Mouse (Mus musculus) midbrain, embryonic 16.5 days (tissue): ENCODE data around the gene Actrt2. TPM values are rescaled to one million over a fixed set of nuclear protein-coding genes. Genes with fewer than 3 reads are reported as not detected.

Source experiments
- ATAC-seq: fragments of 200-750 bp; cut with Nextera tagmentation; 2 replicates; pipeline ENCODE4 v1.8.0; 2017; ENCODE audit warnings: moderate TSS enrichment
- H3K27ac ChIP-seq: fragments of 300-500 bp; sonication (generic); 2 replicates; pipeline ENCODE4 v1.5.1; 2014; ENCODE audit warnings: mild to moderate bottlenecking, low read length, mixed read lengths
- H3K27me3 ChIP-seq: fragments of 300-500 bp; sonication (generic); 2 replicates; pipeline ENCODE4 v1.6.1; 2014; ENCODE audit warnings: low read depth, low read length, mixed read lengths; ENCODE audit not compliant: control insufficient read depth, insufficient read depth
- H3K36me3 ChIP-seq: fragments of 300-500 bp; sonication (generic); 2 replicates; pipeline ENCODE4 v1.6.1; 2014; ENCODE audit warnings: mild to moderate bottlenecking, low read length, moderate library complexity, mixed read lengths; ENCODE audit not compliant: control insufficient read depth, insufficient read depth
- H3K4me1 ChIP-seq: fragments of 300-500 bp; sonication (generic); 2 replicates; pipeline ENCODE4 v1.6.1; 2014; ENCODE audit warnings: mild to moderate bottlenecking, low read length, mixed read lengths; ENCODE audit not compliant: control insufficient read depth, insufficient read depth
- H3K4me2 ChIP-seq: fragments of 300-500 bp; sonication (generic); 2 replicates; pipeline ENCODE4 v1.6.1; 2014; ENCODE audit warnings: mild to moderate bottlenecking, low read length, mixed read lengths
- H3K4me3 ChIP-seq: fragments of 300-500 bp; sonication (generic); 2 replicates; pipeline ENCODE4 v1.5.1; 2014; ENCODE audit warnings: low read depth, mild to moderate bottlenecking, low read length, moderate library complexity, mixed read lengths
- H3K9ac ChIP-seq: fragments of 300-500 bp; sonication (generic); 2 replicates; pipeline ENCODE4 v1.6.1; 2014; ENCODE audit warnings: low read depth, low read length, mixed read lengths
- H3K9me3 ChIP-seq: fragments of 300-500 bp; sonication (generic); replicated peaks from 2 replicates; pipeline ENCODE4 v1.6.1; 2014; ENCODE audit warnings: mild to moderate bottlenecking, low read length, mixed read lengths; ENCODE audit not compliant: control insufficient read depth, poor library complexity, severe bottlenecking
- WGBS: fragments of 180-500 bp; shearing (Covaris S2); extraction: QIAGEN DNeasy Blood & Tissue Kit; methylation state at CpG from one replicate; pipeline ENCODE4 v1.1.7; 2014; 5-methylcytosine and 5-hydroxymethylcytosine counted together
- polyA plus RNA-seq: library from polyadenylated mRNA; unstranded; fragments of >200 nt; fragmentation: Nextera tagmentation; extraction: Ambion mirVana; gene quantifications from 2 replicates; pipeline ENCODE4 v1.2.1, GENCODE M21; 2015

Actrt2 gene
- polyA plus RNA-seq, result not detected in 2 replicates

GRCm38 (mm10) chr4:154667767-154668166, at the start of gene Actrt2:
Actrt2 (minus strand) TSS chr4:154667867.
- Histone ChIP-seq H3K9me3 (no peaks in the 10 kb centered on the region), H3K27ac (no peak within 1 kb of the TSS), H3K9ac (no peak within 1 kb of the TSS), H3K4me1 (no peaks in the 10 kb centered on the region), H3K27me3 (no peaks in the 10 kb centered on the region), H3K4me3 (no peak within 1 kb of the TSS), H3K36me3 (no peaks in the 10 kb centered on the region), H3K4me2 (no peak within 1 kb of the TSS)
- ATAC-seq, result no peak
- WGBS, result 74% methylated on average over 2 of the region's 2 CpGs

- Histone ChIP-seq H3K27ac (no peak overlapping the region), H3K36me3 (no peaks in the 10 kb centered on the region), H3K27me3 (no peaks in the 10 kb centered on the region), H3K4me3 (no peak overlapping the region), H3K9ac (no peak overlapping the region), H3K4me1 (no peaks in the 10 kb centered on the region), H3K9me3 (no peaks in the 10 kb centered on the region), H3K4me2 (no peak overlapping the region)
- ATAC-seq, result no peak
- WGBS, result 81% methylated on average over 21 of the region's 21 CpGs
Measured at GRCm38 (mm10) chr4:154709391-154710107, 41.9 kb upstream of the Actrt2 start.

GRCm38 (mm10) chr4:154708811-154709210, 41.1 kb upstream of the Actrt2 start:
- H3K36me3 ChIP-seq, result no peaks in the 10 kb centered on the region

DNA sequence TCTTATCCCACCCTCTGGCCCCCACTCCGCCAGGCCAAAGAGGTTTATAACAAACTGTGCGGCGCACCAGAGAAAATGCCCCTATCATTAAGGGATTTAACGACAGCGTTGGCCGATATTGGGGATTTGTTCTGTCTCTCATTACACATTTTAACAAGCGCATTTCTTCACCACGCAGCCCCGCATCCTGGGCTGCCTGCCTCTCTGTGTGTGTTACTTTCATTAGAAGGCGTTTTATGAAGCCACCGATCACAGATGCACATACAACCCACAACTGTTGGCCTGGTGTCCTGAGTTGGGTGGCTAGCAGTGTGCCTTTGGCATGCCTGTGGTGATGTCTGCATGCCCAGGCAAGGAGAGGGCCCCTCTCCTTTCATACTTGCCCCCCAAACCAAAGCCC, 40.6 kb upstream of the Actrt2 start:
- no peaks in the 10 kb centered on the region for H3K9me3 ChIP-seq
- H3K27ac ChIP-seq, result no peak overlapping the region
- H3K4me3 ChIP-seq, result no peak overlapping the region
- no peaks in the 10 kb centered on the region for H3K27me3 ChIP-seq
- no peak overlapping the region for H3K4me2 ChIP-seq
- WGBS, result 71% methylated on average over 11 of the region's 11 CpGs
- no peak for ATAC-seq
- no peaks in the 10 kb centered on the region for H3K4me1 ChIP-seq
- no peaks in the 10 kb centered on the region for H3K36me3 ChIP-seq
- no peak overlapping the region for H3K9ac ChIP-seq

More at GRCm38 (mm10) chr4:154708811-154709210, 41.1 kb upstream of the Actrt2 start:
- H3K9me3 ChIP-seq, result no peaks in the 10 kb centered on the region
- no peak overlapping the region for H3K27ac ChIP-seq
- H3K4me3 ChIP-seq, result no peak overlapping the region
- H3K4me1 ChIP-seq, result no peaks in the 10 kb centered on the region
- H3K9ac ChIP-seq, result no peak overlapping the region
- WGBS, result 75% methylated on average over 2 of the region's 2 CpGs
- ATAC-seq, result no peak
- H3K27me3 ChIP-seq, result no peaks in the 10 kb centered on the region
- H3K4me2 ChIP-seq, result no peak overlapping the region

DNA sequence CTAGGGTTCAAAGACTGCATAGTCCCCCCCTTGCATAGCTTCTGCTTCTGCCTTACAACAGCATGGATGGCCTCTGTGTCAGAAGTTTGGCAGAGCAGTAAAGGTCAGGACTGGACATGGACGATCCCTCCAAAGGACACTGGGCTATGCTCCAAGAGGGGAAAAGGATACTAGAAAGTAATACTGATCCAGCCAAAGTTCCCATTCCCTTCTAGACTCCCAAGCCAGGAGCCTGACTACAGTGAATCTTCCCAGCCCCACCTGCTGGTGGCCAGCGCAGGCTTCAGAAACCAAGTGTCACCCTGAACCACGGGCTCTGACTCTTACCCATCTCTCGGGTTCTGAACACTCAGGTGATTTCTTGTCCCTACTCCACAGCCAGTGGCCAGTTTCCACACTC, 39.9 kb upstream of the Actrt2 start:
- Histone ChIP-seq H3K9me3 (no peaks in the 10 kb centered on the region), H3K36me3 (no peaks in the 10 kb centered on the region), H3K4me1 (no peaks in the 10 kb centered on the region), H3K27me3 (no peaks in the 10 kb centered on the region; the same call in 1 of the 2 replicates), H3K9ac (no peak overlapping the region), H3K27ac (no peak overlapping the region), H3K4me3 (no peak overlapping the region), H3K4me2 (no peak overlapping the region)
- 82% methylated on average over 4 of the region's 4 CpGs for WGBS
- ATAC-seq, result no peak

DNA sequence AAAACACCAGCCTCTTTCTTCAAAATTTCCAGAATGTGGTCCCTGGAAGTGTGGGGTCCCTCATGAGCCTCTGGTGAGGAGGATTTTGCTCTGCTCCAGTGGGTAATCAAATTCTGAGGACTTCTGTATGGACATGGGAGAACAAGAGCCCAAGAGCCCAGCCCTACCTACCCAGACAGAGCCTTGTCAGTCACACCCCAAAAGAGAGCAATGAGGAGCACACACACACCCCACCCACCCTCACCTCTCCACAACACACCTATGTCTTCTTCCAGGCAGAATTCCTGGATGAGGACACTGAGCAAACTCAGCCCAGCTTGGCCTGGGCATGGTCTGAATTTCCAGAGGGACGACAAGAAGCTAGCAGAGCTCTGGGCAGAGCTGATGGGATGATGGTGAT, 38.8 kb upstream of the Actrt2 start:
- Histone ChIP-seq H3K4me3 (no peak overlapping the region), H3K4me2 (no peak overlapping the region), H3K27ac (no peak overlapping the region), H3K9me3 (no peaks in the 10 kb centered on the region), H3K4me1 (no peaks in the 10 kb centered on the region), H3K9ac (no peak overlapping the region), H3K36me3 (no peaks in the 10 kb centered on the region), H3K27me3 (no peaks in the 10 kb centered on the region; the same call in 1 of the 2 replicates)
- WGBS, result 65% methylated on average over 1 of the region's 1 CpGs
- no peak for ATAC-seq

GRCm38 (mm10) chr4:154705681-154706080, 38.0 kb upstream of the Actrt2 start:
- no peak overlapping the region for H3K9ac ChIP-seq
- no peak for ATAC-seq
- no peak overlapping the region for H3K4me3 ChIP-seq
- no peaks in the 10 kb centered on the region; the same call in 1 of the 2 replicates for H3K27me3 ChIP-seq
- no peak overlapping the region for H3K27ac ChIP-seq
- H3K9me3 ChIP-seq, result no peaks in the 10 kb centered on the region
- no peaks in the 10 kb centered on the region for H3K36me3 ChIP-seq
- no peaks in the 10 kb centered on the region for H3K4me1 ChIP-seq
- H3K4me2 ChIP-seq, result no peak overlapping the region
- 79% methylated on average over 4 of the region's 4 CpGs for WGBS

- no peak overlapping the region for H3K4me2 ChIP-seq
- no peak overlapping the region for H3K27ac ChIP-seq
- 84% methylated on average over 6 of the region's 6 CpGs for WGBS
- no peak overlapping the region for H3K9ac ChIP-seq
- H3K27me3 ChIP-seq, result no peaks in the 10 kb centered on the region; the same call in 1 of the 2 replicates
- H3K36me3 ChIP-seq, result no peaks in the 10 kb centered on the region
- H3K9me3 ChIP-seq, result no peaks in the 10 kb centered on the region
- H3K4me3 ChIP-seq, result no peak overlapping the region
- ATAC-seq, result no peak
- H3K4me1 ChIP-seq, result no peaks in the 10 kb centered on the region
Measured at GRCm38 (mm10) chr4:154705056-154705455, 37.4 kb upstream of the Actrt2 start.

GRCm38 (mm10) chr4:154704591-154704990, 36.9 kb upstream of the Actrt2 start:
- Histone ChIP-seq H3K27me3 (no peaks in the 10 kb centered on the region; the same call in 1 of the 2 replicates), H3K4me3 (no peak overlapping the region), H3K4me2 (no peak overlapping the region), H3K4me1 (no peaks in the 10 kb centered on the region), H3K9ac (no peak overlapping the region), H3K27ac (no peak overlapping the region), H3K36me3 (no peaks in the 10 kb centered on the region), H3K9me3 (no peaks in the 10 kb centered on the region)
- no peak for ATAC-seq
- WGBS, result 85% methylated on average over 7 of the region's 7 CpGs
